Mouse (Mus musculus): ENCODE data around the gene Cyp2c66.
"Not testable (repeated sequence)": the region's sequence is repeated elsewhere in the genome, so short reads cannot be mapped to it uniquely, and the experiment has no call there.

Cyp2c66 gene

DNA sequence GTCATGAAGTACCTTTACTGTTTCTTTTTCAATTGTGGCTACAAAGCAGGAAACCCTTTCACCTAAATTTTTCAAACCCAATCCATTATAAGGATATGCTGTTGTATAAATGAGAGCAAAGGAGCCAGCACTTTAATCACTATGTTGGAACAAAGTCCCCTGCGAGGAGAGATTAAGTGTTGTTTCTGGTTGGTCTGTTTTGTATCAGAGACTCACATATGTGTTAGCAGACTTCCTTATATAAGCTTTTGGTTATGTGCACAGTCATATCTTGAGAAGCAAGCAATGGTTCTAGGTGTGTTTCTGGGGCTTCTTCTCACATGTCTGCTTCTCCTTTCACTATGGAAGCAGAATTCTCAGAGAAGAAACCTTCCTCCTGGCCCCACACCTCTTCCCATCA, at the start of gene Cyp2c66:
Cyp2c66 (plus strand) TSS at position 255 of the 400 bp plus-strand sequence.
- no peak for DNase-seq (ENCODE audit: low spot score)

DNA sequence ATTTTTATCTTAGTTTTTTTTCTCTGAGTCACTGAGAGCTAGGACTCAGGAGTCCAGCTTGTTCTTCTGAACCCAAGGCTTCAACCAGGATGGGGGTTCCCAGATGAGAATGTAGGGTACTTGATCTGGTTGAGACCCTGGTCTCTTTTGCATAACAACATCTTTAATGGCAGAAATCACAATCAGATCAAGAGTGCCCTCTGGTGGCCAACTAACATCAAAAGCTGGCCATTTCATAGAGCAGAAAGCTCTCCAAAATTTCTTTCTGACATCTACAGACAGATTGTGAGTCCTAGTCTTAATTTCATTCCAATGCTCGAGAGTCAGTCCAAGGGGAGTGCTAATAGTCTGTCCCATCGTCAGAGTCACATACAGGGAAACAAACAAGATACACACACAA, 14.9 kb upstream of the Cyp2c66 start:
- not testable (repeated sequence) for DNase-seq (ENCODE audit: low spot score)

DNA sequence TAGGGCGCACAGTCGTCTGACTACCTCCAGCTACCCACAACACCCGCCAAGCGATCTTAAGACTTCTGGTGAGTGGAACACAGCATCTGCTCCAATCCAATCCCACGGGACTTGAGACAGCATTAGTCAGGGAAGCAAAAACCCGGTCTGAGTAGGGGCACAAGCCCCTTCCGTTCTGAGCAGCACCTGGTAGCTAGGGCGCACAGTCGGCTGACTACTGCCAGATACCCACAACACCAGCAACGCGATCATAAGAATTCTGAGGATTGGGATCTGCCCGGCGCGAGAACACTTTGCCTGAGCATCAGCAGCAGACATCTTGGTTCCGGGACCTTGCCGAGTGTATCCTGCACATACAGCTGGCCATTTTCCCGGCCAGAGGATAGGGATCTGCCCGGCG, 43.1 kb downstream of the Cyp2c66 start:
- not testable (repeated sequence) for DNase-seq (ENCODE audit: low spot score)

All from spleen, adult 12 weeks (tissue).